Comparison of ENCODE assay signal across 8 mouse cellular contexts in genomic region chr19:46689460-46690372, GRCm38 (mm10). TPM values are rescaled to one million over a fixed set of nuclear protein-coding genes. Genes with fewer than 3 reads are reported as not detected.
DNase-seq lines count a peak whose midpoint lies in the region; ATAC-seq lines count a peak whose summit lies in the region.

Borcs7 (plus strand) TSS chr19:46689906.

- peak; percentile 79 for DNase-seq in MN1 (ENCODE audit: low spot score)
- peak; percentile 89 for DNase-seq in cerebellum, adult 9-10 months
- DNase-seq in frontal cortex, adult 2 months (ENCODE audit: extremely low spot score in 1 of 2, low spot score in 1 of 2), result peak; percentile 83 to 95
- peak; percentile 88 for DNase-seq in hindbrain, embryonic 11.5 days (ENCODE audit: low spot score)
- peak; percentile 84 to 88 for DNase-seq in layer of hippocampus, postnatal 10 days (ENCODE audit: low spot score in 2 of 2)
- DNase-seq in lung, postnatal 10 days, result peak; percentile 91
- peak; percentile 85 for DNase-seq in ovary, postnatal 36 days (ENCODE audit: low spot score)
- peak; percentile 87 for DNase-seq in thymus, postnatal 25 days

- peak within 1 kb of the TSS; percentile 86 for H3K9ac ChIP-seq in hindbrain, embryonic 11.5 days (ENCODE audit: low read depth, low read length)

- H3K27ac ChIP-seq in hindbrain, embryonic 11.5 days (ENCODE audit: low read depth, low read length), result 0 out of 2 replicates have a peak within 1 kb of the TSS, but pooled peaks have one; percentile 47

- H3K9me3 ChIP-seq in hindbrain, embryonic 11.5 days (ENCODE audit: control insufficient read depth, low read length), result no peaks in the 10 kb centered on the region

- H3K4me2 ChIP-seq in hindbrain, embryonic 11.5 days (replicated peaks; ENCODE audit: low read depth, low read length), result peak within 1 kb of the TSS; percentile 52

- peak; percentile 96 for ATAC-seq in hindbrain, embryonic 11.5 days (ENCODE audit: low FRiP score)

- H3K4me3 ChIP-seq in hindbrain, embryonic 11.5 days (ENCODE audit: low read depth, low read length), result peak within 1 kb of the TSS; percentile 71

- no peaks in the 10 kb centered on the region for H3K4me1 ChIP-seq in hindbrain, embryonic 11.5 days (replicated peaks; ENCODE audit: control insufficient read depth, insufficient read depth, low read length)

- no peaks in the 10 kb centered on the region for H3K36me3 ChIP-seq in hindbrain, embryonic 11.5 days (ENCODE audit: control insufficient read depth, insufficient read depth, low read length)

- H3K27me3 ChIP-seq in hindbrain, embryonic 11.5 days (ENCODE audit: control insufficient read depth, insufficient read depth, low read length), result no peaks in the 10 kb centered on the region

- WGBS in hindbrain, embryonic 11.5 days, result 2% methylated on average over 44 of the region's 44 CpGs

RNA-seq across cellular contexts. Expression of gene Borcs7, which starts in this region (rescaled TPM):
- polyA plus RNA-seq in frontal cortex, adult 2 months (2012; rRNA removed), result 20.1 and 21.5 TPM in 2 replicates
- 14.2 and 14.9 TPM in 2 replicates for polyA plus RNA-seq in hindbrain, embryonic 11.5 days (2014; fragmentation: Nextera tagmentation; extraction: Ambion mirVana)
- 10 to 100 TPM; 16.7 to 20.1 TPM for total RNA-seq in layer of hippocampus, postnatal 10 days (2021)

Comparison
In these comparisons a context has a peak if more than half of its experiments do, and no peak if none do; other contexts are left out.
1. Peak in every context shown above with its lines: DNase-seq, ATAC-seq, H3K4me3 ChIP-seq and H3K27ac ChIP-seq.